Mouse (Mus musculus) cortical plate, adult 2 months (tissue): ENCODE measurements around the gene Myo7a.

ENCODE experiments used
- CTCF ChIP-seq: fragments of 200-500 bp; IDR thresholded peaks from 2 replicates; pipeline ENCODE4 v1.5.1; 2011; ENCODE audit warnings: mild to moderate bottlenecking, control low read depth, low read length; ENCODE audit not compliant: insufficient read depth; ENCODE audit errors: extremely low read depth
- POLR2A ChIP-seq: fragments of 200-500 bp; IDR thresholded peaks from 2 replicates; pipeline ENCODE4 v1.6.1; 2011; ENCODE audit warnings: mild to moderate bottlenecking, low read length, control low read depth; ENCODE audit not compliant: insufficient read depth; ENCODE audit errors: extremely low read depth

DNA sequence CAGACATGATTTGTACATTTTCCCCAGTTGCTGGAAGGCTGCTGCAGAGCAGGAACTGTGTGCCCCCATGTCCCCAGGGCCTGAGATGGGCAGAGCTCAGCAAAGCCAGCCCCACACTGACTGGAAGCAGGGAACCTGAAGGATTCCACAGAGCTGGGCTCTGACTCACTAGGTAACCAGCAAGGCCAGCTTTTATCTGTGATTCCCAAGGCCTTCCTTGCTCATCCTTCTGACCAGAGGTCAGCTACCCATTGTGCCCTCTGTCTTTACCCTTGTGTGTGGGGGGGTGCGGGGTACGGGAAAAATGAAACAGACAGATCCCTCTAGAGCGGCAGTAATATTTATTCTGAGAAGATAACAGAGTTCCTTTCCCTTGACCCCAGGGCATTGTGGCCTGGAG, 1.9 kb upstream of the Myo7a start:
- TF ChIP-seq CTCF (no peak), POLR2A (no peak)
